Mouse (Mus musculus) lung, embryonic 16.5 days (tissue): ENCODE measurements around the gene Ube3b. TPM values are rescaled to one million over a fixed set of nuclear protein-coding genes. Genes with fewer than 3 reads are reported as not detected.

ENCODE experiments used
- ATAC-seq: fragments of 200-750 bp; cut with Nextera tagmentation; 2 replicates; pipeline ENCODE4 v1.8.0; 2017; ENCODE audit warnings: low read depth, mild to moderate bottlenecking, moderate library complexity
- H3K27ac ChIP-seq: fragments of 300-500 bp; sonication (generic); 2 replicates; pipeline ENCODE4 v1.5.1; 2014; ENCODE audit warnings: mild to moderate bottlenecking, control low read depth, low read length
- H3K27me3 ChIP-seq: fragments of 300-500 bp; sonication (generic); 2 replicates; pipeline ENCODE4 v1.6.1; 2014; ENCODE audit warnings: low read depth, low read length, mixed read lengths; ENCODE audit not compliant: control insufficient read depth, insufficient read depth
- H3K36me3 ChIP-seq: fragments of 300-500 bp; sonication (generic); 2 replicates; pipeline ENCODE4 v1.6.1; 2014; ENCODE audit warnings: low read length; ENCODE audit not compliant: control insufficient read depth, insufficient read depth
- H3K4me1 ChIP-seq: fragments of 300-500 bp; sonication (generic); replicated peaks from 2 replicates; pipeline ENCODE4 v1.6.1; 2014; ENCODE audit warnings: low read length, mixed read lengths; ENCODE audit not compliant: control insufficient read depth, insufficient read depth
- H3K4me2 ChIP-seq: fragments of 300-500 bp; sonication (generic); 2 replicates; pipeline ENCODE4 v1.6.1; 2014; ENCODE audit warnings: low read depth, low read length, control low read depth
- H3K4me3 ChIP-seq: fragments of 300-500 bp; sonication (generic); 2 replicates; pipeline ENCODE4 v1.5.1; 2014; ENCODE audit warnings: mild to moderate bottlenecking, low read length, control low read depth
- H3K9ac ChIP-seq: fragments of 300-500 bp; sonication (generic); 2 replicates; pipeline ENCODE4 v1.6.1; 2014; ENCODE audit warnings: low read length, control low read depth
- H3K9me3 ChIP-seq: fragments of 300-500 bp; sonication (generic); 2 replicates; pipeline ENCODE4 v1.6.1; 2016; ENCODE audit warnings: low read length; ENCODE audit not compliant: control insufficient read depth
- WGBS: fragments of 180-500 bp; shearing (Covaris S2); extraction: QIAGEN DNeasy Blood & Tissue Kit; methylation state at CpG from one replicate; pipeline ENCODE4 v1.1.7; 2014; 5-methylcytosine and 5-hydroxymethylcytosine counted together
- polyA plus RNA-seq: library from polyadenylated mRNA; unstranded; fragments of >200 nt; fragmentation: Nextera tagmentation; extraction: Ambion mirVana; gene quantifications from 2 replicates; pipeline ENCODE4 v1.2.1, GENCODE M21; 2015

Ube3b gene
- polyA plus RNA-seq, result 52.5 and 54.1 TPM in 2 replicates

DNA sequence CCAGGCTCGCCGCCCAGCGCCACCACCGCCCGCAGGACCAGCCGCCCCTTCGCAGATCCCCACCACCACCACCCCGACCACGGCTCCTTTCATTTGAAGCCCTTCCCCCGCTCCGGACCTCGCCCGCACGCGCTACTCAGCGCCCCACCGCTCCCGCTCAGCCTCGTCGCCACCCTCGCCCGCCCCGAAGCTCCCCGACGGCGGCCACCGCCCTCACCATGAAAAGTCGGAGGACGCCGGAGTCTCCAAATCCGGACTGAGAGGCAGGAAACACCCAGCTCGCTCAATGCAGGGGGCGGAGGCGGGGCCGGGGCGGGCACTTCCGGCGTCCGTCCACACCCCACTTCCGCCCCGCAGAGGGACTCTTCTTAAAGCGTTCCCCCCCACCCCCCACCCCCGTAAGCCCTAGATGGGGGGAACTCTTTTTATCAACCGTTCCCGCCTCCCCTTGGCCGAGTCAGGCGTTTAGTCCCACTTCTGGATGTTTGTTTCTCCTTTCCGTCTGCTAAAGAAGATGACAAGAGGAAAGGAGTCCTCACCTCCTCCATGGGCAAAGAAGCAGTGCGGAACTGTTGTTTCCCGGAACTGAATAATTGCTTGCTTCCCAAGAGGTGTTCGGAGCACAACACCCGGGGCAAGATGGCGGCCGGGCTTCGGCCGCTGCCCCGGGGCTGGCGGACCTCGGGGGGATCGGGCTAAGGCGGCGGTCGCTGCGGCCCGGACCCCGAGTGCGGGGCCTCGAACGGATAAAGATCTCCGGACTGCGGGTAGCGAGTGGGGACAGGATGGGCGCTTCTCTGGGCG, at the start of gene Ube3b, which contains the start of gene Kctd10:
Gene Ube3b, plus strand, starts transcription at position 399 of the 804 bp plus-strand sequence.
Gene Kctd10, minus strand, starts transcription at position 300 of the 804 bp plus-strand sequence.
- under 1% methylated on average over 73 of the region's 74 CpGs for WGBS
- H3K9me3 ChIP-seq, result no peaks in the 10 kb centered on the region
- ATAC-seq, result peak; percentile 94
- H3K4me1 ChIP-seq, result peaks cover 48% of the 10 kb centered on the region
- no peaks in the 10 kb centered on the region for H3K27me3 ChIP-seq
- H3K36me3 ChIP-seq, result peaks cover 14% of the 10 kb centered on the region
- peak within 1 kb of the TSS; percentile 85 for H3K9ac ChIP-seq
- H3K4me3 ChIP-seq, result peak within 1 kb of the TSS; percentile 62
- H3K27ac ChIP-seq, result peak within 1 kb of the TSS; percentile 89
- H3K4me2 ChIP-seq, result peak within 1 kb of the TSS; percentile 85

DNA sequence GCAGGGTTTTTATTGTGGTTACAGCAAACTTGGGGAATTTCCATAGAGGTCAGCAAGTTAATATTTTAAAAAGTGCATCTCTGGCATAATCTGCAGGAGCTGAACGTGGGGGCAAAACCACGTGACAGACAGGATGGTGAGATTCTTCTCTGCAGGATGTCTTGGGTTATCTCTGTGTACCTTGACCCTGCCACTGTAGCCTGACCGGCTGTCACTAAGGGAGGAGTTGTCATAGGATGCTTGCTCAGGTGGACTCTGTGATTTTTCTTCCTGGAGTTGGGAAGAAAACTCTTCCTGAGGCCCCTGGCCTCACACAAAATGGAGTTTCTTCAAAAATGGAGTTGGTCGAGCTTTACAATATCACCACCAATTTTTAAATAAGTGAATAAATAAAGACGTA, 37.4 kb upstream of the Ube3b start:
- no peak overlapping the region for H3K4me3 ChIP-seq
- no peaks in the 10 kb centered on the region for H3K36me3 ChIP-seq
- H3K9ac ChIP-seq, result no peak overlapping the region
- no peak overlapping the region for H3K27ac ChIP-seq
- no peak overlapping the region for H3K4me2 ChIP-seq
- ATAC-seq, result no peak
- 52% methylated on average over 5 of the region's 5 CpGs for WGBS
- no peaks in the 10 kb centered on the region for H3K9me3 ChIP-seq
- no peaks in the 10 kb centered on the region for H3K27me3 ChIP-seq
- H3K4me1 ChIP-seq, result no peaks in the 10 kb centered on the region

DNA sequence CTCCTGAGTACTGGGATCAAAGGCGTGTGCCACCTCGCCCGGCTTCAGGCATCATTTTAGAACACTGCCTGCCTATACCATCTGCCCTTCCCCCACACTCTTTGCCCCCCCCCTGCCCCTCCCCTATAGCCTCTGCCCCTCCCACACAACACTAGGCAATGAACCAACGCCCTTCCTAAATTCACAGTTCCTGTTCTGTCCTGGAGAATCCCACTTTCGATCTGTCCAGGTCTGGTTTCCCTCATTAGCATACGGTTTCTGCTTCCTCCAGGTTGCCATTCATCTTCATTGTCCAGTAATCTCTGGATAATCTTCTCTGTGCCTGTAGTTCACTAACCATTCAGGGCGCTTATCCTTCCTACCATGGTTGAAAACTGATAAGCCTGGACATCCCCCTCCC, 36.8 kb upstream of the Ube3b start:
- H3K27me3 ChIP-seq, result no peaks in the 10 kb centered on the region
- H3K27ac ChIP-seq, result no peak overlapping the region
- no peaks in the 10 kb centered on the region for H3K9me3 ChIP-seq
- no peak overlapping the region for H3K4me2 ChIP-seq
- H3K36me3 ChIP-seq, result no peaks in the 10 kb centered on the region
- H3K4me1 ChIP-seq, result no peaks in the 10 kb centered on the region
- ATAC-seq, result no peak
- WGBS, result 86% methylated on average over 7 of the region's 7 CpGs
- no peak overlapping the region for H3K9ac ChIP-seq
- H3K4me3 ChIP-seq, result no peak overlapping the region

DNA sequence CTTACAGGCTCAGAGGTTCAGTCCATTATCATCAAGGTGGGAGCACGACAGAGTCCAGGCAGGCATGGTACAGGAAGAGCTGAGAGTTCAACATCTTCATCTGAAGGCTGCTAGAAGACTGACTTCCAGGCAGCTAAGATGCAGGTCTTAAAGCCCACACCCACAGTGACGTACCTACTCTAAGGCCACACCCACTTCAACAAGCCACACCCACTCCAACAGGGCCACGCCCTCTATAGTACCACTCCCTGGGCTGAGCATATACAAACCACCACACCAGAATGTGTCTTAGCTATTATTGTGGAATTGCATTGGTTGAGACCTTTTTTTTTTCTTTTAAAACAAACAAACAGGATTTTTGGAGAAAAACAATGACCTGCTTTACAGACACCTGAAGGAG, 34.9 kb upstream of the Ube3b start:
- H3K27me3 ChIP-seq, result no peaks in the 10 kb centered on the region
- H3K4me2 ChIP-seq, result no peak overlapping the region
- no peak overlapping the region for H3K9ac ChIP-seq
- H3K4me1 ChIP-seq, result no peaks in the 10 kb centered on the region
- H3K4me3 ChIP-seq, result no peak overlapping the region
- no peak overlapping the region for H3K27ac ChIP-seq
- H3K9me3 ChIP-seq, result no peaks in the 10 kb centered on the region
- no peaks in the 10 kb centered on the region for H3K36me3 ChIP-seq
- ATAC-seq, result no peak
- 51% methylated on average over 3 of the region's 3 CpGs for WGBS

DNA sequence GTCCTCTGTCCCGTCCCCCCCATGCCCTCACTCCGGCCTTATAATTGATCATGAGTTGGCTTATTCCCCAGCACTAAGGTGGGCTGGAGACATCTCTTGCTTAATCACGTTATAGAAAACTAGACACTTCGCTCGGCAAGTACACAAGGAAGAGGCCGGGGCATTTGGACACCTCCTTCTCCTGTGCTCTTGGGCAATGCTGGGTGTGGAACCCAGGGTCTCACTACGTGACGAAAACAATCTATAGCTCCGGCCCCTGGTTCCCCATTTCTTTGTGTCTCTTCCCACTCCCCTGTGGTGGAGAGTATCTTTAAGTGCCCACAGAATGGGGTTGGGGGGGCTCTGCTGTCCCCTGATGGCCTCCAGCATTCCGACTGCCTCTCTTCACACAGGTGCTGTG, 33.4 kb upstream of the Ube3b start:
- Histone ChIP-seq H3K4me1 (no peaks in the 10 kb centered on the region), H3K36me3 (no peaks in the 10 kb centered on the region), H3K27ac (no peak overlapping the region), H3K9me3 (no peaks in the 10 kb centered on the region), H3K9ac (no peak overlapping the region), H3K4me2 (no peak overlapping the region), H3K4me3 (no peak overlapping the region), H3K27me3 (no peaks in the 10 kb centered on the region)
- WGBS, result 81% methylated on average over 10 of the region's 10 CpGs
- ATAC-seq, result no peak

DNA sequence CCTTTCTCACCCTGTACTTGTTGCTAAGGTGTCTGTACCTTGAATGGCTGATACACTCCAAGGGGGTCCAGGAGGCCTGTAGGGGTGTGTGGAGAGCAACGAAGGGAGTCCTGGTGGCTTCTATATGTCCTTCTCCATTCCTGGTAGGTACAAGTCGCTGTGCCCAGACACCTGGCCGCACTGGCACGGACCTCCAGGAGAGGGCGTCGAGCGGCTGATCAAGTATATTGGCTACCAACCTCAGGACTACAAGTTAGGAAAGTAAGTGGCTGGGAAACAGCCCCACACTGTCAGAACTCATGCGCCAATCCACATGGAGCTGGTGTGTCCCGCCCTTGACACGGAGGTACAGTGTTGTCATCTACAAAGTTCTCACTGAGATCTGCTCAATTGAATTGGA, 28.9 kb upstream of the Ube3b start:
- Histone ChIP-seq H3K9me3 (no peaks in the 10 kb centered on the region), H3K27me3 (no peaks in the 10 kb centered on the region), H3K36me3 (no peaks in the 10 kb centered on the region), H3K4me1 (peaks cover 5% of the 10 kb centered on the region; the same call in 1 of the 2 replicates), H3K4me3 (no peak overlapping the region), H3K4me2 (no peak overlapping the region), H3K27ac (no peak overlapping the region), H3K9ac (no peak overlapping the region)
- ATAC-seq, result no peak
- 53% methylated on average over 10 of the region's 10 CpGs for WGBS

DNA sequence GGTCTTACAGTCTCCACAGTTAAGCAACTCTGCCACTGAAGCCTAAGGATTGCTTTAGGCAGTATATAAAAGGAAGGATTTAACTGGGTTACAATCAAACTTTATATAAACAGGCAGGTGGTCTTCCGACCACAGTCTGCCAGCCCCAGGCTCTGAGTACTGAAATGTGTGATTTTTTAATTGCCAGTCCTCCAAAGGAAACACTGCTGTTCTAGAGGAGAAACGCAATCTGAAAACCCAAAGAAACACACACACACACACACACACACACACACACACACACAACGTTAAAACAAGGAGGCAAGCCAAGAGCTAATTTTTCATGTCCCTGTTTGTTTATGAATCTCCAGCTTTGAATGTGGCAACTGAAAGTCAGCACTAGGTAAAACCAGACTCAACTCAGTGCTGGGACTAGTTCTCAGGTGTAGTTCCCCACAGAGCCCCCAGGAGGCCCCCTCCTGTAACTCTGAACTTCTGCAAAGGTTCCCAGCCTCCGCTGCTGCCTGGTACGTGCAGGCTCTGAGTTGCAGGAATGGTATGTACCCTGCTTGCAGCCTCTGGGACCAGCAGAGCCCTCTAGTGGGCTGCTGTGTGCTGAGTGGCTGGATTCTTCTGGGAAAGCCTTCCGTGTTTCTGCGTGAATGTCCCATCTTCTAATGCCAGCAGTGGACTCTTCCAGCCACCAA, 24.0 kb upstream of the Ube3b start:
- peak; percentile 94 for ATAC-seq
- peak overlapping the region; percentile 41 for H3K9ac ChIP-seq

DNA sequence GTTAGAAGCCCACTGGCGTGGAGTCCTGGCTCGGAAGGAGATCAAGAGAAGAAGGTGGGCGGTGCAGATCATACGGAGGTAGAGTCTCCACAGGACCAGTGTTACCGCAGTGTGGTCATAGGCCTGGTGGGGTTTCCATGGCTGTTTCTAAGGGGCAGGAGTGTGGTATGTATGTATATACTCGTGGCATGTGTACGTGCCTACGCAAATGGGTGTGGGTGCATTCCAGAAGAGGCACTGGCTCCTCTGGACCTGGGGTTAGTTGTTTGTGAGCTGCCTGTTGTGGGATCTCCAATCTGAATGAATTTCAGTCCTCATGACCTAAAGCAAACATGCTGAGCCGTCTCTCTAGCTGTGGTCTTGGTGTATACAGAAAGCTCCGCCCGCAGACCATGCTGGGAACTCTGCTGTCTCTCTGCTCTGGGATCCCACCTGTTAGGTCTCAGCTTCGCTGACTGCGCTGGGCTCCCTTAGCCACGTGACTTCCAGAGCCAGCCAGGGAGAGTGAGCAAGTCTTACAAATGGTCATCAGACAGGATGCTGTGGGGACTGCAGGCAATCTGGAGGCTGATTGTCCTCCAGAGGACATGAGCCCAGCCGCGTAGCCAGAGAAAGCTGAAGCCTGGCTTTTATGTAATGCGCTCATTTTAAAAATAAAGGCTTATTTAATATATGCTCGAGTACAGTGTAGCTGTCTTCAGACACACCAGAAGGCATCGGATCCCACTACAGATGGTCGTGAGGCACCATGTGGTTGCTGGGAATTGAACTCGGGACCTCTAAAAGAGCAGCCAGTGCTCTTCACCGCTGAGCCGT, 23.3 kb upstream of the Ube3b start:
- Histone ChIP-seq H3K4me1 (peaks cover 14% of the 10 kb centered on the region), H3K4me2 (peak overlapping the region; percentile 37), H3K27ac (peak overlapping the region; percentile 98), H3K4me3 (peak overlapping the region; percentile 28), H3K36me3 (peaks cover 3% of the 10 kb centered on the region), H3K9me3 (no peaks in the 10 kb centered on the region), H3K9ac (peak overlapping the region; percentile 41), H3K27me3 (no peaks in the 10 kb centered on the region)
- WGBS, result 35% methylated on average over 23 of the region's 23 CpGs
- peak; percentile 83 for ATAC-seq

More for the DNA sequence above, 24.0 kb upstream of the Ube3b start:
- H3K4me3 ChIP-seq, result peak overlapping the region; percentile 28
- H3K4me2 ChIP-seq, result peak overlapping the region; percentile 37
- H3K4me1 ChIP-seq, result peaks cover 14% of the 10 kb centered on the region
- H3K27me3 ChIP-seq, result no peaks in the 10 kb centered on the region
- H3K9me3 ChIP-seq, result no peaks in the 10 kb centered on the region
- H3K27ac ChIP-seq, result peak overlapping the region; percentile 98
- H3K36me3 ChIP-seq, result peaks cover 3% of the 10 kb centered on the region
- 14% methylated on average over 7 of the region's 7 CpGs for WGBS

DNA sequence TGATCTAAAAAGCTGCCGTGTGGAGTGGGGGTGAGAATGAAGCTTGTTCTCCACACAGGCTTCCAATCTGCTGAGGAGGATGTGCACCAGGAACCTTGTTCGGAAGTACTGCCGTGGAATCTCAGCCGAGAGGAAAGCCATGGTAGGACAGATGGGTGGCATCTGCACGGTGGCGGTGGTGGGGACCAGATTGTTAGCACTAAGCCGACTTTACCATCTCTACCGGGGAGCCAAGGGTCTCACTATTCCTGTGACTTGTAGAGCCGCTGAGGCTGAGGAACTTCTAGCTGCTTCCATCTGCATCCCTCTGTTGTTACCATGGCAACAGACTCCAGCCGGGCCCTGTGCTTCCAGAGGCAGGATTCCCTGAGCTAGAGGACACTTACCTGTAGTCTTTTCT, 21.6 kb upstream of the Ube3b start:
- H3K27ac ChIP-seq, result no peak overlapping the region
- peaks cover 17% of the 10 kb centered on the region for H3K36me3 ChIP-seq
- H3K27me3 ChIP-seq, result no peaks in the 10 kb centered on the region
- no peak overlapping the region for H3K4me3 ChIP-seq
- 84% methylated on average over 10 of the region's 10 CpGs for WGBS
- H3K4me1 ChIP-seq, result peaks cover 18% of the 10 kb centered on the region
- no peak for ATAC-seq
- H3K4me2 ChIP-seq, result no peak overlapping the region
- no peak overlapping the region for H3K9ac ChIP-seq
- no peaks in the 10 kb centered on the region for H3K9me3 ChIP-seq
